Mouse (Mus musculus): ENCODE results near the gene Ddx20.

Gene Ddx20

DNA sequence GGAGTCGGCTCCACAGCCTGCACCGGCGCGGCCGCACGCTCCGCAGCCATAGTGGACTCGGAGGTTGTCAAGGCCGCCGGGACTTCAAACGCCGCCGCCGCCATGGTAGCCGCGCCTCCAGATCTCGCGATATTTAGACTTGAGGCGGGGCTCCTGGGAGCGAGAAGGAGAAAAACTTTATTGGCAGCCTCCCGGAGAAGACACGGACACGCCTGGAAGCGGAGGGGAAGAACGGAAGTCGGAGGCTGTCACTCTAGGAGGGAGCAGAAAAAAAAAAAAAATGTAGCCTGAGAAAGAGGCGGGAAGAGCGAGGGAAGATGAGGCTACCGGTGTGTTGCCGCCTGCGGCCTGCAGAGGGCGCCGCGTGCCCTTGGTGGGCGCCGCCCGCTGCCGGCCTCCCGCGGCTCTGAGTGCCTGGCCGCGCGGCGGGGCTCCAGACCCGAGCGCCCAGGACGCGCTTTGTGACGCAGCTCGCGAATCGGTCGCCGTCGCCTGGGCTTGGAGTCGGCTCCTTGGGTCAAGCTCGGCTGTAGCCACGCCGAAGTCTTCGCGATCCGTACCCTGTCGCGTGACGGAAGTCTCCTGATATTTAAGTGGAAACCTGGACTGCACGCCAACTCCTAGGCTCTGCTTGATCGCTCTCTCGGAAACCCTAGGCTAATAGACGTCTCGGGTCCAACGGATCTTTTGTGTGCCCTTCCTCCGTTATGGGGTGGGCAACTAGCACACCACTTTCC, at the start of gene Ddx20:
Ddx20 (minus strand) TSS at position 251 of the 737 bp plus-strand sequence.
- DNase-seq (ENCODE audit: low read depth, low spot score): peak; percentile 95

- no peak for DNase-seq (ENCODE audit: low read depth, low spot score)
Observed at GRCm38 (mm10) chr3:105737070-105737469, 49.7 kb upstream of the Ddx20 start.

DNA sequence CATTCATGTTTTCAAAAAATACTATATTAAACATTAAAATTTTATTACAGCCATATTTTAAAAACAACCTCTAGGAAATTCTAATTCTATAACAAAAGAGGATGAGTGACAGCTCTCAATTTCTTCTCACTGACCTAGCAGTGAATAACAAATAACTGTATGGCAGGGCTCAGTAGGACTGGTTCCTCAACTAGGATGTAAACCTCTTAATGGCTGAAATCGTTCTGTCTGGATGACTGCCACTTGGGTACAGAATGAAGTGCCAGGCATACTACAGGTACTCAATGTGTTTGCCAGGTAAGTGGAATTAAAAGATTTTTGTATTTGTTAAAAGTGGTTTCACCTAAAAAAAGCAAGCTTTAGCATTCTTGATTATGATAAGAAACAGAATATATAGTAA, 48.8 kb upstream of the Ddx20 start:
- DNase-seq (ENCODE audit: low read depth, low spot score): no peak

GRCm38 (mm10) chr3:105735285-105735684, 47.9 kb upstream of the Ddx20 start:
- DNase-seq (ENCODE audit: low read depth, low spot score): no peak

GRCm38 (mm10) chr3:105733538-105733937, 46.2 kb upstream of the Ddx20 start:
- no peak for DNase-seq (ENCODE audit: low read depth, low spot score)

DNA sequence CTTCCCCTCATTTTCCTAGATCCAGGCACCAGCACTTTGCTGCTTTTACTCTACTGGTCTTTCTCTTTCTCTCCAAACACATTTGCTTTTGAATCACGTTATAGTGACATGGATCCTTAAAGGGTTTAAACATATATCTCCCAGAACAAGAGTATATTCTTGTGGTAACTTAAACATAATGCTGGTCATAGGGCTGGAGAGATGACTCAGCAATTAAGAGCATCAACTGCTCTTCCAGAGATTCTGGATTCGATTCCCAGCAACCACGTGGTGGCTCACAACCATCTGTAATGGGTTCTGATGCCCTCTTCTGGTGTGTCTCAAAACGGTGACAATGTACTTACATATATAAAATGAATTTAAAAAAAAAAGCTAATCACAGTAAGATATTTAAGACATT, 45.0 kb upstream of the Ddx20 start:
- DNase-seq (ENCODE audit: low read depth, low spot score): no peak

- peak; percentile 53 for DNase-seq (ENCODE audit: low read depth, low spot score)
Observed at GRCm38 (mm10) chr3:105726037-105726436, 38.7 kb upstream of the Ddx20 start.

- no peak for DNase-seq (ENCODE audit: low read depth, low spot score)
Observed at GRCm38 (mm10) chr3:105722510-105722909, 35.1 kb upstream of the Ddx20 start.

GRCm38 (mm10) chr3:105721681-105722201, 34.4 kb upstream of the Ddx20 start:
- no peak for DNase-seq (ENCODE audit: low read depth, low spot score)

- DNase-seq (ENCODE audit: low read depth, low spot score): no peak
Observed at GRCm38 (mm10) chr3:105720514-105720913, 33.1 kb upstream of the Ddx20 start.

- no peak for DNase-seq (ENCODE audit: low read depth, low spot score)
Observed at GRCm38 (mm10) chr3:105719979-105720378, 32.6 kb upstream of the Ddx20 start.

- no peak for DNase-seq (ENCODE audit: low read depth, low spot score)
Observed at GRCm38 (mm10) chr3:105718746-105719145, 31.4 kb upstream of the Ddx20 start.

- DNase-seq (ENCODE audit: low read depth, low spot score): no peak
Observed at GRCm38 (mm10) chr3:105717856-105718555, 30.6 kb upstream of the Ddx20 start.

DNA sequence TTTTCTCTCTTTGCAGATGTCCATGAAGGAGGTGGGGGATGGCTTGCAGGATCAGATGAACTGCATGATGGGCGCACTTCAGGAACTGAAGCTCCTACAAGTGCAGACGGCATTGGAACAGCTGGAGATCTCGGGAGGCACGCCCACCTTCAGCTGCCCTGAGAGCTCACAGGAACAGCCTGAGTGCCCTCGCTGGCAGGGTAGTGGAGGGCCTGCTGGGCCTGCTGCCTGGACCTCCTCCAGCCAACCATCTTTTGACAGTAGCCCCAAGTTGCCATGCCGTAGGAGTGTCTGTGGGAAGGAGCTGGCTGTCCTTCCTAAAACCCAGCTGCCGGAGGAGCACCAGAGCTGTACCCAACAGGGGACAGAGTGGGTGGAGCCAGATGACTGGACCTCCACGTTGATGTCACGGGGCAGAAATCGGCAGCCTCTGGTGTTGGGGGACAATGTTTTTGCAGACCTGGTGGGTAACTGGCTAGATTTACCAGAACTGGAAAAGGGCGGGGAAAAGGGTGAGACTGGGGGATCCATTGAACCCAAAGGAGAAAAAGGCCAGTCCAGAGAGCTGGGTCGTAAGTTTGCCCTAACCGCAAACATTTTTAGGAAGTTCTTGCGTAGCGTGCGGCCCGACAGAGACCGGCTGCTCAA, 29.1 kb upstream of the Ddx20 start:
- DNase-seq (ENCODE audit: low read depth, low spot score): no peak

DNA sequence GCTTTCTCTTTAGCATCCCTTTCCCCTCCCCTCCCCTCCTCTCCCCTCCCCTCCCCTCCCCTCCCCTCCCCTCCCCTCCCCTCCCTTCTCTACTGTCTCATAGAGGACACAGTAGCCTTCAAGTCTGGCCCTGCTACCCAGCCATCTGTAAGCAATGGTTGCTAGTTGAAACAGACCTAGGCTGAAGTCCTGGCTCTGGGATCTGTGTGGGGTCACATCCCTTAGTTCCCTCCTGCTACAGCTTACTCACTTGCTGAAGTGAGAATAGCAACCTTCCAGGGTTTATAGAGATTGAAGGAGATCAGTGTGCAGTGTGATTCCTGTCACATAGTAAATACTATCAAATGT, 27.4 kb upstream of the Ddx20 start:
- DNase-seq (ENCODE audit: low read depth, low spot score): no peak

- DNase-seq (ENCODE audit: low read depth, low spot score): no peak
Observed at GRCm38 (mm10) chr3:105714091-105714819, 26.9 kb upstream of the Ddx20 start.

DNA sequence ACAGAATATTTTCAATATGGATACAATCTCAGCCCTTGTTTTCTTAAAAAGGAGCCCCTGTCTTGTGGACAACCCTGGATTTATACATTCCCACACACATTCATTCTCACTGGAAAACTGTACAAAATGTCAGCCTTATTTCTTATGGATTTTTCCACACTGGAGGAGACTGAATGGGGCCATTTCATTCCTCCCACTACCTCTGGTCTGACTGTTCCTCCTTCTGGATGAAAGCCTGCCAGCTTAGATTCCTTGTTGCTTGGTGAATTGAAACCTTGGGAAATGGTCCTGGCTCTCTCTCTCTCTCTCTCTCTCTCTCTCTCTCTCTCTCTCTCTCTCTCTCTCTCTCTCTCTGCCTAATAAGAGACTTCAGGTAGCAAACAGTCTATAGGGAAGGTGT, 25.5 kb upstream of the Ddx20 start:
- DNase-seq (ENCODE audit: low read depth, low spot score): no peak

DNA sequence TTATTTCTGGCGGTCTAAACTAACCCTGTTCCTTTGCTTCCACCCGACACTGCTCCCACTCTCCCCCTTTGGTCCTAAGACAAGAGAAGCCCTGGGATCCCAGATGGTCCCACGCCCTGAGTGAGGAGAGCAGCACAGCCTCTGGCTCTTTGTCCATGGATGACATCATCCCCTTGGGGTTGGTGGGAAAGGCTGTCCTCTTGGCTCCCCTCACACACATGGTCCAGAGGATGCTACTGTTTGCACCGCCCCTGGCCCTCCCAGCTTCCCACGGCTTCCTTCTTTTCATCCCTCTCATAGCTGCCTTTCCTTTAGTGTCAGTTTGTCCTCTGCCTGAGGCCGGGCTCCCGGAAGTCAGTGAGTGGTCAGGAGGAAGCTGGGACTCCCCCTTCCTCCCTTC, 24.4 kb upstream of the Ddx20 start:
- no peak for DNase-seq (ENCODE audit: low read depth, low spot score)

- DNase-seq (ENCODE audit: low read depth, low spot score): no peak
Observed at GRCm38 (mm10) chr3:105710246-105710645, 22.9 kb upstream of the Ddx20 start.

GRCm38 (mm10) chr3:105707590-105707989, 20.2 kb upstream of the Ddx20 start:
- no peak for DNase-seq (ENCODE audit: low read depth, low spot score)

GRCm38 (mm10) chr3:105706366-105707020, 19.1 kb upstream of the Ddx20 start:
- no peak for DNase-seq (ENCODE audit: low read depth, low spot score)

All from c-Kit-negative CD71-positive TER-119-positive erythroid progenitor cells, embryonic 14.5 days (primary cell).